29 mouse cellular contexts compared by ENCODE assay signal in the genomic region with DNA sequence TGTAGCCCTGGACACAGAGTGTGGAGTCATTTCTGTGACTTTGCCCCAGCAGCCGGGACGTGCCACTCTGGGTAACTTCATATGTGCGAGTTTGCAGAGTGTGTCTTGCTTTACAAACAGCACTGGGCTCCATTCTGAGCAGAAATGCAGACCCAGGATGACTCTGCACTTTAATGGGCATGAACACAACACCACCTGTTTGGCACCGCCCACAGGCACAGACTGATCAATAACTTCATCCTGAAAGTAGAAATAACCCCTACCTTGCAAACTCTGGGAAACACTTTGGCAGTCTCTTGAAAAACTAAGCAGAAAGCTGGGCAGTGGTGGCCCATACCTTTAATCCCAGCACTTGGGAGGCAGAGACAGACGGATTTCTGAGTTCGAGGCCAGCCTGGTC. TPM values are rescaled to one million over a fixed set of nuclear protein-coding genes. Genes with fewer than 3 reads are reported as not detected.
"Had no signal": no experiment of that assay in that cellular context is flagged by ENCODE, and none has a peak within 500 bp of the region (broad histone marks: within the 10 kb centered on the region; RNA-seq: fewer than 3 reads in every experiment).

No protein-coding gene starts in this region.

- H3K27ac ChIP-seq: heart, embryonic 10.5 days; heart, embryonic 13.5 days; heart, embryonic 15.5 days; hindbrain, embryonic 13.5 days; hindbrain, embryonic 15.5 days; hindbrain, postnatal 0 days; limb, embryonic 10.5 days; limb, embryonic 12.5 days; liver, embryonic 14.5 days had no signal

- H3K36me3 ChIP-seq: heart, embryonic 10.5 days; heart, embryonic 13.5 days; heart, embryonic 15.5 days; hindbrain, embryonic 13.5 days; hindbrain, embryonic 15.5 days; limb, embryonic 10.5 days; limb, embryonic 12.5 days had no signal

- ATAC-seq: hindbrain, postnatal 0 days; intestine, embryonic 16.5 days had no signal

- H3K9ac ChIP-seq: heart, embryonic 13.5 days; heart, embryonic 15.5 days; hindbrain, embryonic 13.5 days; hindbrain, embryonic 15.5 days; limb, embryonic 12.5 days; liver, embryonic 14.5 days had no signal

- H3K4me3 ChIP-seq: heart, embryonic 10.5 days; heart, embryonic 13.5 days; heart, embryonic 15.5 days; hindbrain, embryonic 13.5 days; hindbrain, embryonic 15.5 days; limb, embryonic 10.5 days; limb, embryonic 12.5 days had no signal

- H3K4me1 ChIP-seq: heart, embryonic 10.5 days; heart, embryonic 13.5 days; heart, embryonic 15.5 days; hindbrain, embryonic 13.5 days; hindbrain, embryonic 15.5 days; limb, embryonic 10.5 days; limb, embryonic 12.5 days had no signal

- H3K9me3 ChIP-seq: heart, embryonic 15.5 days; hindbrain, embryonic 15.5 days; limb, embryonic 10.5 days had no signal

- H3K4me2 ChIP-seq: heart, embryonic 13.5 days; heart, embryonic 15.5 days; hindbrain, embryonic 13.5 days; hindbrain, embryonic 15.5 days; limb, embryonic 12.5 days had no signal

- DNase-seq: gastrocnemius, postnatal 14 days; gastrocnemius, postnatal 36 days; heart, adult 18-20 months; heart, postnatal 14 days; heart, postnatal 36 days; kidney, adult 11 months; kidney, adult 2 months; kidney, adult 9 months; kidney, postnatal 10 days; kidney, postnatal 36 days; layer of hippocampus, adult 9-11 months; layer of hippocampus, postnatal 36 days; liver had no signal

RNA-seq across cellular contexts. Expression of a gene that starts 24.6 kb away (rescaled TPM):
- polyA plus RNA-seq: gonadal fat pad, adult 2 months; heart, embryonic 10.5 days; heart, embryonic 15.5 days; heart, postnatal 0 days; hindbrain, embryonic 13.5 days; hindbrain, embryonic 15.5 days; hindbrain, postnatal 0 days; intestine, embryonic 14.5 days; intestine, embryonic 16.5 days; kidney, adult 2 months; kidney, embryonic 16.5 days; large intestine, adult 2 months; liver, embryonic 14.5 days; liver, embryonic 16.5 days had no signal
